Mouse (Mus musculus) CH12.LX (cell line): ENCODE results near the gene Tescl.

ENCODE experiments used
- CTCF ChIP-seq, 2 experiments: IDR thresholded peaks in 1 of 2; conservative IDR thresholded peaks in 1 of 2; 2 replicates each; pipeline ENCODE4 v1.5.1; 2011 to 2012; ENCODE audit warnings: low read depth in 2 of 2, low read length in 2 of 2, improper control_type of control experiment in 1 of 2, inconsistent platforms in 1 of 2, mild to moderate bottlenecking in 1 of 2, moderate library complexity in 1 of 2
- EP300 ChIP-seq: IDR thresholded peaks from 2 replicates; pipeline ENCODE4 v1.6.1; 2011; ENCODE audit warnings: low read length, improper control_type of control experiment
- MAFK ChIP-seq: IDR thresholded peaks from 2 replicates; pipeline ENCODE4 v1.6.1; 2011; ENCODE audit warnings: low read length, improper control_type of control experiment; ENCODE audit not compliant: insufficient replicate concordance
- PAX5 ChIP-seq: IDR thresholded peaks from 2 replicates; pipeline ENCODE4 v1.6.1; 2012; ENCODE audit warnings: low read length, inconsistent platforms, mixed read lengths
- POLR2A ChIP-seq: IDR thresholded peaks from 2 replicates; pipeline ENCODE4 v1.6.1; 2011; ENCODE audit warnings: low read depth, mild to moderate bottlenecking, improper control_type of control experiment, low read length
- ZMIZ1 ChIP-seq: IDR thresholded peaks from 2 replicates; pipeline ENCODE4 v1.6.1; 2012; ENCODE audit warnings: low read depth, mild to moderate bottlenecking, inconsistent platforms, low read length, improper control_type of control experiment

GRCm38 (mm10) chr7:24363228-24363627, 29.5 kb upstream of the Tescl start:
- TF ChIP-seq EP300 (no peak), ZMIZ1 (no peak), CTCF (conservative IDR thresholded peaks at IDR 0.05 in 1 of 2, IDR thresholded peaks at IDR 0.05 in 1 of 2; ENCODE audit: low read depth in 2 of 2, low read length in 2 of 2) (peak; percentile 22 to 66; a peak in 3 of 4 replicates), POLR2A (no peak), PAX5 (no peak), MAFK (no peak)
